Mouse (Mus musculus) cerebellum, adult 8-10 months (tissue): ENCODE results near the gene Atp5f1.
"Not testable (repeated sequence)": the region's sequence is repeated elsewhere in the genome, so short reads cannot be mapped to it uniquely, and the experiment has no call there.

ENCODE experiments used
- DNase-seq: peaks from one replicate; pipeline ENCODE4 v3.0.0; 2022

Gene Atp5f1

GRCm38 (mm10) chr3:105929821-105930220 is 30.1 kb downstream of the Atp5f1 start:
- DNase-seq: no peak

- DNase-seq: no peak
Observed at GRCm38 (mm10) chr3:105928781-105929180, 31.1 kb downstream of the Atp5f1 start.

GRCm38 (mm10) chr3:105928195-105928569 is 31.7 kb downstream of the Atp5f1 start:
- DNase-seq: no peak

GRCm38 (mm10) chr3:105927561-105928194 is 32.2 kb downstream of the Atp5f1 start:
- no peak for DNase-seq

- DNase-seq: no peak
Observed at GRCm38 (mm10) chr3:105924616-105925015, 35.3 kb downstream of the Atp5f1 start.

- no peak for DNase-seq
Observed at GRCm38 (mm10) chr3:105921959-105922358, 37.9 kb downstream of the Atp5f1 start.

GRCm38 (mm10) chr3:105920743-105921142 is 39.2 kb downstream of the Atp5f1 start:
- DNase-seq: not testable (repeated sequence)

GRCm38 (mm10) chr3:105918355-105918745 is 41.5 kb downstream of the Atp5f1 start:
- DNase-seq: no peak

- no peak for DNase-seq
Observed at GRCm38 (mm10) chr3:105917656-105918354, 42.1 kb downstream of the Atp5f1 start.

- DNase-seq: not testable (repeated sequence)
Observed at GRCm38 (mm10) chr3:105916455-105916854, 43.4 kb downstream of the Atp5f1 start.

- DNase-seq: no peak
Observed at GRCm38 (mm10) chr3:105915281-105915680, 44.6 kb downstream of the Atp5f1 start.

GRCm38 (mm10) chr3:105913839-105914681 is 45.8 kb downstream of the Atp5f1 start:
- no peak for DNase-seq

- DNase-seq: no peak
Observed at GRCm38 (mm10) chr3:105912097-105912880, 47.6 kb downstream of the Atp5f1 start.

- DNase-seq: no peak
Observed at GRCm38 (mm10) chr3:105910519-105911190, 49.2 kb downstream of the Atp5f1 start.

GRCm38 (mm10) chr3:105908976-105909375 is 50.9 kb downstream of the Atp5f1 start:
- no peak for DNase-seq

- DNase-seq: no peak
Observed at GRCm38 (mm10) chr3:105907956-105908655, 51.8 kb downstream of the Atp5f1 start.

- DNase-seq: no peak
Observed at GRCm38 (mm10) chr3:105904721-105905120, 55.2 kb downstream of the Atp5f1 start.

- DNase-seq: no peak
Observed at GRCm38 (mm10) chr3:105904213-105904612, 55.7 kb downstream of the Atp5f1 start.

GRCm38 (mm10) chr3:105901468-105901867 is 58.4 kb downstream of the Atp5f1 start:
- DNase-seq: no peak

- no peak for DNase-seq
Observed at GRCm38 (mm10) chr3:105900716-105901115, 59.2 kb downstream of the Atp5f1 start.

GRCm38 (mm10) chr3:105900266-105900665 is 59.6 kb downstream of the Atp5f1 start:
- no peak for DNase-seq
